Mouse (Mus musculus) lung, postnatal 14 days (tissue): ENCODE data around the gene Trim14.

Experiments used
- DNase-seq: peaks from one replicate; pipeline ENCODE4 v3.0.0; 2021

Trim14 gene

DNA sequence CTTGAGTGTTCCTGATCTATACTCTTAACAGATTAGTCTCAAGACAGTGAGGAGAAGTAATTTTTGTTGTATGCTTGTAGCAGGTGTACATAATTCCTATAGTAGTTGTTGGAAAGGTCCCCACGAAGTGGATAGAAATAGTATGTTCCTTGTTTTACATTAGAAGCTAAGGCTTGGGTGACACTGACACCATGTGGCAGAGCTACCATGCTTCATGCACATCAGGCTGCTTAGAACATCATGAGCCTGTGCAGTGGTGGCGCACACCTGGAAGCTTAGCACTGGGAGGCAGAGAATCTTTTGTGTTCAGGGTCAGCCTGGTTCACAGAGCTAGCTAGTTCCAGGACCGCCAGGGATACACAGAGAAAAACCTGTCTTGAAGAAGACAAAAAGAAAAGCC, 70.2 kb downstream of the Trim14 start:
- DNase-seq, result no peak

DNA sequence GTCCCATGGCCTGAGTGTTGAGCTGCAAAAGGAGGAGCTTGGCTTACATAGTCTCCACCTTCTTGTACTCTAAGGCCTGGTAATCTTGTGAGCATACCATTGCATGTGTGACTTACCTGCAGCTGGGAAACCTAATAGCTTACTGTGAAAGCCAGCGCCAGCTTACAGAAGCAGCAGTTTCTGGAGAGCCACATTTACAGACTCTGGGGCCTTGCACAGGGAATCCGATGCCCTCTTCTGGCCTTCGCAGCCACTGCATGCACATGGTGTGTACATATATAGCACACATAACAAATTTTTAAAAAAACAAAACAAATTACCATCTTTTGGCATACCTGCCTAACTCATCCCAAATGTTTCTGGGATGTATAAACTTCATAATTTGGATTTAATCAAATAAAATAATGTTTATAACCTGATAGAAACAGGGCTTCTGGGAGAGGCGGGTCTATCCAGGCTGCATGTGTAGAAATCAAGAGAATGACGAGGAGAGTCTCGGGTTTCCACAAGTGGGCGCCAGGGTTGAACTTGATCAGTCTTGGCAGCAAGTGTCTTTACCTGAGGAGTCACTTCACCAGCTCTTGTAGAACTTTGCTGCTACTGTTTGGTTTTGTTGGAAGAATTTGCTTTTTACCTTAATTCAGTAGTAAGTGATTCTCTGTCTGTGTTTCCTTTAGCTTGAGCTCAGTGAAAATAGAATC, 72.7 kb downstream of the Trim14 start:
- peak; percentile 53 for DNase-seq

- no peak for DNase-seq
Measured at GRCm38 (mm10) chr4:46458411-46458810, 77.5 kb downstream of the Trim14 start.

- no peak for DNase-seq
Measured at GRCm38 (mm10) chr4:46457186-46457585, 78.8 kb downstream of the Trim14 start.

- DNase-seq, result no peak
Measured at GRCm38 (mm10) chr4:46456762-46457161, 79.2 kb downstream of the Trim14 start.

DNA sequence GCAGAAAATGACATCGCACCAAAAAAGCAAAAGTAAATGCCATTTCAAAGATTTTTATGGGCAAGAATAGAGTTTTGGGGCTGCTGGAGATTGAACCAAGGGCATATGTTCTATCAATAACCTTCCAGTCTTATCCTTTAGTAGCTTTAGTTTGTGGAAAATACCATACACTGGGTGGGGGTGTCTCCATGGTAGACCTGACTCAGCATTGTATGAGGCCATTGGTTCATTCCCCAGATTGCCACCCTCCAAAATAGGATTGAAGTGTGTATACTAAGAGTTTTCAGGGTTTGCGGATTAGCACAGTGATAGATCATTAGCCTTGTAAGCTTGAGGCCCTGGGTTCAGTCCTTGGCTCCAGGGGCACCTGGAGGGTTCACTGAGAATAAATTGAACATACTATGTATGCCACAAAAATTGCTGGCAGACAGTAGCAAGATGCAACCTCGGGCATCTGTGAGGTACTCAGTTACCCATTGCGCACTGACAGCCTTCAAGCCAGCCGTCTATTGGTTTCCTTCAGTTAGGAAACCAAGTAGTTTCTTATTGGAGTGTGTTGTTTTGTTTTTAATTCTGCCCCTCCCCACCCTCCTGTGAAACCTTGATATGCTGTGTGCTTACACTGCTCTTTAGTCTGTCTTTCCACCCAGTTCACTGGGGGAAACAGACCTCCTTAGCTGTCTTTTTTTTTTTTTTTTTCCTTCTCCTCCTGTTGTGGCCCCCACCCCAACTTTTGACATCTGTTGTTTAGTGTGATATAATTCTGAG, 81.7 kb downstream of the Trim14 start:
- no peak for DNase-seq

DNA sequence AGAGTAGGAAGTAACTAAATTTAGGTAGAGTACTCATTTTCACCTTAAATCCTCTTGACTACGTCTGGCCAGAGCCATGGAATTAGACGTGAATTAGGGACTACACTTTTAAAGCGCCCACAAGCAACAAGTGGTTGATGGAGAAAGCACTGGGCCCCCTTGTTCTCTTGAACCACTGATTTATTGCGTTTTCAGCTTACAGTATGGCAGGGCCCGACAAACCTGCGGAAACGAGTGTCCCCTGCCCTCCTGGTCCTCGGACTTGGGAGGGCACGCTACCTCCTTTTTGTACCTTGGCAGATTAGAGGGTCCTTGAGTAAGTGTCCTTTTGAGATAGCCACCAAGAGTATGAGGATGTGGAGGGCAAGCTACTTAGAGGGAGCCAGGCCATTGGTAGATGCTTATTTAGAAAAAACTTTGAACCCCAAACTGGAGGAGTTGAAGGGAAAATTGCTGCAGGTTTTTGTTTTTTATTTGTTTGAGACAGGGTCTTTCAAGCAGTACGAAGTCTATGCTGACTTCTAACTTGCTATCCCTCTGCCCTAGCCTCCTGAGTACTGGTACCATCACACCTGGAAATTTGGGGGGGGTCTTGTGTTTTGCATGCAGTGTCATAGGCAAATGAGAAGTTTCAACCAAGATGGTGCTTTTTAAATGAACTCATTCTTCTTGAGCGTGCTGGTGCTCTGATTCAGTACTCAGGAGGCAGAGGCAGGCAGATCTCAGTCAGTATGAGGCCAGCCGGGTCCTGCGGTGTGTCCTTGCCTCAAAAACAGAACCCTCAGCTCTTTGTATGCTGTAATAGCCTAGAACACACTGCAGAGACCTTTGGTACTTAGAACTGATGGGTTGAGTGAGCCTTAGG, 82.9 kb downstream of the Trim14 start:
- DNase-seq, result no peak

- DNase-seq, result peak; percentile 48
Measured at GRCm38 (mm10) chr4:46452481-46452850, 83.5 kb downstream of the Trim14 start.

DNA sequence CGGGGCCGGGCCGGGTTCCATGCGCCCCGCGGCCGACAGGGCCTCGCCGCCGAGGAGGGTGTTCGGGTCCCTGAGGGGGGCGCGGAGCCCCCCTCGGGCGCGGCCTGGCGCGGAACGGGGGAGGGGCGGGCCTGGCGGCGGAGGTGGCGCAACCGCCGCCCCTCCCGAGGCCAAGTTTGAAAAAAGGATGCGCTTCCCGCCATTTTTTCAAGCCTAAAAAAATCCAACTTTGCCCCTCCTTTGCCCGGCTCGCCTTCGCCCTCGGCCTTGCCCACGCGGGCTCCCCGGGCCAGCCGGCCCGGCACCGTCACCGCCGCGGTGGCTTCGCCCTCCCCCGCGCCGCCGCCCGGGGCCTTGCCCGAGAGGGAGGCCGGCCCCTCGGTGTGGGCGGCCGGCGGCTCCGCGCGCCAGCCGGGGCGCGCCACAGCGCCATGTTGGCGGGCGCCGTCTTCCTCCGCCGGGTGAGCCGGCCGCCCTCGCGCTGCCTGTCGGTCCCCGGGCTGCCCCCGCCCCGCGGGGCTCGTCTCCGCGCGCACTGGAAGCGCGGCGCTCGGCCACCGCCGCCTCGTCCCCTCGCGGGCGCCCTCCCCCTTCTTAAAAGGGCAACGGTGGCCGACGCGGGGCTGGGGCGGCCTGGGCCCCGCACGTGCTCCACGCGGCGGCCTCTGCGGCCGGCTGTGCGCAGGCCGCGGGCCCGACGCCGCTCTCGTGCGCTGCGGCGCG, 84.0 kb downstream of the Trim14 start:
- peak; percentile 73 for DNase-seq

DNA sequence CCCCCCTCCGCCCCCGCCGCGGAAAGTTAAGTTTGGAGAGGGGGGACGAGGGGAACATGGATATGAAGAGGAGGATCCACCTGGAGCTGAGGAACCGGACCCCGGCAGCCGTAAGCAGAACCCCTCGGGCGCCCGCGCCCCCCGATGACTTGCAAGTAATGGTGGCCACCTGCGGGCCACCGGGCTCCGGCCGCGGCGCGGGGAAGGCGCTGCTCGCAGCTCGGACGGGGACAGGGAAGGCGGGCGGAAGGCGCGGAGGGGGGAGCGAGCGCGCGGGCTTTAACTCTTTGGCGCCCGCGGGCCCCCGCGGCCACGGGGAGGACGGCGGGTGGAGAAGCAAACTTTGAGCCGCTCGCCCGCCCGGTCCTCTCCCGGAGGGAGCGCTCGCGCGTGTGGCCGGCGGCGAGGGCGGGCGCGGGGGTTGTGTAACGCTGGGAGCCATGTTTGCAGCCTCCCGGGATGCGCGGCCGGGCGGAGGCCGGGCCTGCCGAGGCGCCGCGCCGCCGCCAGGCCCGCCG, 84.6 kb downstream of the Trim14 start:
- DNase-seq, result peak; percentile 75

DNA sequence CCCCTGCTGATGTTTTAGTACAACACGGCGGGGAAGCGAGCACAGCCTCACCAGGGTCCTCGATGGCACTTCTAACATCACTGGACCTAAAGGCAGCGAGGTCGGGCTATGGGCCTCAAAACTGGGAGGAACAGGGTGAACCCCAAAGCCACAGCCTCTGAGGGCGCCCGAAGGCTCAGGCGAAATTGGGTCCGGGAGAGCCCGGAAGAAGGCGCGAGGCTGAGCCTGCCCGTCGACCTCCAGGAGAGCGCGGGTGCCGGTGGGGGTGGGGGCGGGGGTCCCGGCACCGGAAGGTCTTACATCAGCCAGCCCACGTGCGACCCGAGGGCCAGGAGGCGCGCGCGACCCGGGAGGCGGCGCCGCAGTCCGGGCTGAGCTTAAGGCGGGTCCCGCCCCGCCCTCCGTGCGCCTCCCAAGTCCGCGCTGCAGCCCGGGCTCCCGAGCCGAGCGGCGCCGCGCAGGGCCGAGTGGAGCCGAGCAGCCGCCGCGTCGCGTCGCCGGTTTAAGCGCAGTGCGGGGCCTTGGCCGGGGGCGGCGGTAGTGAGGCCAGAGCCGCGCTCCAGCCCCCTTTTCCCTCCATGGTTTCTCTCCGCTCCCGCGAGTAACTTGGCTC, 85.3 kb downstream of the Trim14 start, which contains the start of gene Anp32b:
Gene Anp32b (plus strand): TSS at position 384 of the 613 bp plus-strand sequence.
- peak; percentile 94 for DNase-seq

DNA sequence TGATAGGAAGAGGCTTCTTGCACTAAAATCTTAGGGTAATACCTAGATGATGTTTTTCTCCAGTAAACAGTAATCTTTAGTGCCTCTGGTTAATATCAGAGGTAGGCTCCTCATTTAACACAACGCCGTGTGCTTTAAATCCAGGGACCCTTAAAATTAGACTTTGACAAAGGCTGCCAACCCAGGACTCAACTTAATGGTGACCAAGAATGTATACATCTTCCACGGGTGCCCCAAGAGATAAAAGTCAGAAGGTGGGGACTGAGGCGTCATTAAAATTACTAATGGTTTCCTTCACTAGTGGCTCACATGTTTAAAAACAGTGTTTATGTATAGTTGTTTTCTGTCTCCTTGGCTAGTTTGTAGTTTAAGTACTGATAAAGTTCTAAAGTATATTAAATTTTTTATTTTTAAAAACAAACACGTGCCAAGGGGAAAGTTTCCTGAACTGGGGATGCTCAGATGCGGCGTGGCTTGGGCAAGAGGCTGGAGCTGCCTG, 85.9 kb downstream of the Trim14 start:
- DNase-seq, result no peak

DNA sequence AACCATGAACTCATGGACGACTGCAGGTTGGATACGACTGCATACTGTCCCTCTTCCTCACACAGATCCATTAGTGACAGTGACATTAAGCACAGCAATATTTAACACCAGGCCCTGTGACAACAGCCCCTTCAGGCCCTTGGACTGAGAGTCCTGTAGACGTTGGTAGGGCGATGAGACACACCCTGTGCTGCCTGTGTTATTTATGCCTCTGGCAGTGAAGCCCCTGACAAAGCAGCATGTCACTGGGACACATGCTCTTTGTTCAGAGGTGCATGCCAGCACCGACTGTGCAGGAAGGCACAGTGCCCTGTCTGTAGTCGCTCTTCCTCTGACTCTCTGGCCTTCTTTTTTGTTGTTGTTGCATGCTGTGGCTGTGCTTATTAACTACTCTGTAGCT, 87.1 kb downstream of the Trim14 start:
- no peak for DNase-seq

DNA sequence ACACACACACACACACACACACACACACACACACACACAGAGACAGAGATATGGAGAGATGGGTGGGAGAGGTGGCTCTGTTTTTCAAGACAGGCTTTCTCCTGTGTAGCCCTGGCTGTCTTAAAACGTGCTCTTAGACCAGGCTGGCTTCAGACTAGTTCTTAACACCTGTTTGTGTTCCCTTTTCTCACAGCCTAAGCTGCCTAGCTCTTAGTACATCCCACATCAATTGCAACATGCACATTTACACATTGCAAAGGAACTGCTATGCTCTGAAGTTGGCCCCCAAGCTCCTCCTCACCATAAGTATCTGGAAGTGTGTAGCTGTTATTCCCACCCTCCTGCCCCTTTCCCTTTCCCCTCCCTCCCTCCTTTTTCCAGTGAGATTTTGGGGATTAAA, 88.5 kb downstream of the Trim14 start:
- DNase-seq, result no peak

DNA sequence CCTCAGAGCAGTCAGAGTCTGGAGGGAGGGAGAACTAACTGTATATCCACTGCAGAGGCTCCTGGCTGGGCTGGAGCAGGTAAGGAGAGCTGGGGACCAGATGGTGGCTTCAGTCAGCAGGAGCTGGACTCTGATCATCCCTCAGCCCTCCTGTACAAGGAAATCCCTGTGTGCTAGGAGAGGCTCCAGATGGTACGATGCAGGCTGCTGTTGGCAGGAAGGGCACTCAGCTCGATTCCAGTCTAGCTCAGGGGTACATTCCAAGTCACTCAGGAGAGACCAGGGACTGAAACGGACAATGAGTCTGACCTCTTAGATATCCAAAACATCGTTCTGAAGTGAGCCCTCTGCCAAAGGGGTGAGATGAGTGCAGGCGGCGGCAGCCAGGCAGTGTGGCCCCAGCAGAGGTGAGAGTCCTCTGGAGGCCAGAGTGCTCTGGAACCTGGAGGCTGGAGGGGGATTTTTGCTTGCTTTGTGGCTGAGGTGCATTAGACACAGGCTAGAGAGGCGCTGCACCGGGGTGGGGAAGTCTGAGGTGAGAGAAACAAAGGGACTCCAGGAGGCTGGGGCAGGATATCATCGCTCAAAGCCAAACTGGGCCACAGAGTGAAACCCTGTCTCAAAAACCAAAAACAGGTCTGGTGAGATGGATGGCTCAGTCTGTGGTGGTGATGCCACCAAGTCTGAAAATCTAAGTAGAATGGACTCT, 90.5 kb downstream of the Trim14 start:
- DNase-seq, result no peak
